Mouse (Mus musculus) embryonic fibroblast, embryonic 13.5 days (primary cell): ENCODE measurements around the gene Gm1043. TPM values are rescaled to one million over a fixed set of nuclear protein-coding genes. Genes with fewer than 3 reads are reported as not detected.

Experiments
- H3K27ac ChIP-seq: 2 replicates; pipeline ENCODE4 v1.5.1; 2012; ENCODE audit warnings: low read length, control low read depth, inconsistent platforms; ENCODE audit not compliant: insufficient read depth
- H3K4me1 ChIP-seq: 2 replicates; pipeline ENCODE4 v1.6.1; 2011; ENCODE audit warnings: low read length; ENCODE audit not compliant: control insufficient read depth, insufficient read depth
- H3K4me3 ChIP-seq: 2 replicates; pipeline ENCODE4 v1.5.1; 2011; ENCODE audit warnings: mild to moderate bottlenecking, control low read depth, low read length; ENCODE audit not compliant: insufficient read depth
- CTCF ChIP-seq: IDR thresholded peaks from 2 replicates; pipeline ENCODE4 v1.5.1; 2011; ENCODE audit warnings: mild to moderate bottlenecking, control low read depth, low read length, moderate library complexity, borderline replicate concordance; ENCODE audit not compliant: insufficient read depth
- POLR2A ChIP-seq: IDR thresholded peaks from 2 replicates; pipeline ENCODE4 v1.6.1; 2011; ENCODE audit warnings: low read depth, mild to moderate bottlenecking, control low read depth, low read length, moderate library complexity
- polyA plus RNA-seq: library from polyadenylated mRNA; stranded (reverse); fragments of >200 nt; gene quantifications from 2 replicates; pipeline ENCODE4 v1.2.4, GENCODE M21; 2011; ENCODE audit warnings: low read depth; ENCODE audit not compliant: missing spikeins, insufficient read length

Gene Gm1043
- polyA plus RNA-seq, 1 experiment = not detected

DNA sequence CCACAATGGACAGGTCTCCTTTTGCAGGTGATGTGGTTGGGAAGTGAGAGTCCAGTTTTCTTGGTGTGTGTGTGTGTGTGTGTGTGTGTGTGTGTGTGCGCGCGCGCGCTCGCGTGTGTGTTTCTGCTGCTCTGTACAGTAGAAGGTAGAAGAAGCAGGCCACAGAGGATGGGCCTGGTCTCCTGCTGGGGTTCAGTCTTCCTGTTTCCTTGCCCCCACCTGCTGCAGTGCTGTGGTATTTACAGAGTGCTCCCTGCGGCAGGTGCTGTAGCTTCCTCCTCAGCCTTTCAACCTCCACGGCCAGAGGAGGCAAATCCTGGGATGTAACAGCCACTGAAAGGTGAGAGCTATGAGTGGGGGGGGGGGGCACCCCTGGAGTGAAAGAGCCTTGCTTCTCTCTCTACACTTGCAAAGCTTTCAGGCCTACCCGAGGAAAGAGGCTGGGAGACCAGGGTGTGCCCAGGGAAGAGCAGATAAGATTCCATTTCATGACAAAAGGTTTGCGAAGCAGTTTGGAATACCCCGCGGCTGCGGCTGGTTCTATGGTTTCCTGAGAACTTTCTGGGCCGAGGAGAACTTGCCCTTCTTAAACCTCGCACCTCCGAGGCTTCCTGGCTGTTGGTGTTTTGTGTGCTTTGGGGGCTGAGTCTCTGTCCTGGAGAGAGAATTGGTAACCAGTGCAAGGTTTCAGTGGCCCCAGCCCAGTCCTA, 37.8 kb upstream of the Gm1043 start:
- no peak for TF ChIP-seq POLR2A
- no peak for TF ChIP-seq CTCF
- no peaks in the 10 kb centered on the region for H3K4me1 ChIP-seq
- H3K4me3 ChIP-seq = no peak overlapping the region
- H3K27ac ChIP-seq = no peak overlapping the region

DNA sequence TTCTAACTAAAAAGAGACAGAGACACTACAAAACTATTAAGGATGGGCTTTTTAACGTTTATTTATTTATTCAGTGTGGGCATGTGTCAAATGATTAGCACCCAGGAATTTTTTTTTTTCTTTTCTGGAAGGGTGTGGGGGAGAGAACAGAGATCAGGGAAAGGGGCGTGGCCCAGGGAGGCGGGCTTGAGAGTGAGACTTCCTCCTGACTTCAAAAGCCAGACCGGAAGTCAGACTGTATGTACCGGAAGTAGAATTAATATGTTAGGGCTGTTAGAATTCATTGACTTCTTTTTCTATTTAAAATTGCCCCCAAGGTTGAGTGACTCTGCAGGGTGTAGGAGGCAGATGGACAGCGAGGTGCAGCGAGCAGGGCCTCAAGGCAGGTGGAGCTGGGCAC, 37.2 kb upstream of the Gm1043 start:
- no peak overlapping the region for H3K4me3 ChIP-seq

DNA sequence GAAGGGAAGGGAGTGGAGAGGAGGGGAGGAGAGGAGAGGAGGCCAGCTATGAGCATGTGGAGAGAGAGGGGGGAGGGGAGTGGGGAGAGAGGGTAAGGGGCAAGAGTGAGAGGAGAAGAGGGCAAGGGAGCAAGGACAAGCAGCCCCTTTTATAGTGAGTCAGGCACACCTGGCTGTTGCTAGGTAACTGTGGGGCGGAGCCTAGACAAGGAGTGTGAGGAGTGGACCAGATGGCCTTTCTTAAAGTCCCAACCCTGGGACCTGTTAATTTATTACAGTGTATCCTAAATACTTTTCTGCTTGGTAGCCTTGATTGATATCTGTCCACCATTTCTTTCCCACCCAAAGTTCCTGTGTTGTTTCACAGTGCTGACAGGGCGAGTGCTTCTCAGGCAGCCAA, 36.1 kb upstream of the Gm1043 start:
- no peaks in the 10 kb centered on the region for H3K4me1 ChIP-seq
- H3K27ac ChIP-seq = no peak overlapping the region
- no peak overlapping the region for H3K4me3 ChIP-seq
- TF ChIP-seq CTCF (no peak), POLR2A (no peak)

More for the DNA sequence above, 37.2 kb upstream of the Gm1043 start:
- Histone ChIP-seq H3K4me1 (no peaks in the 10 kb centered on the region), H3K27ac (no peak overlapping the region)
- no peak for TF ChIP-seq CTCF
- TF ChIP-seq POLR2A = no peak

DNA sequence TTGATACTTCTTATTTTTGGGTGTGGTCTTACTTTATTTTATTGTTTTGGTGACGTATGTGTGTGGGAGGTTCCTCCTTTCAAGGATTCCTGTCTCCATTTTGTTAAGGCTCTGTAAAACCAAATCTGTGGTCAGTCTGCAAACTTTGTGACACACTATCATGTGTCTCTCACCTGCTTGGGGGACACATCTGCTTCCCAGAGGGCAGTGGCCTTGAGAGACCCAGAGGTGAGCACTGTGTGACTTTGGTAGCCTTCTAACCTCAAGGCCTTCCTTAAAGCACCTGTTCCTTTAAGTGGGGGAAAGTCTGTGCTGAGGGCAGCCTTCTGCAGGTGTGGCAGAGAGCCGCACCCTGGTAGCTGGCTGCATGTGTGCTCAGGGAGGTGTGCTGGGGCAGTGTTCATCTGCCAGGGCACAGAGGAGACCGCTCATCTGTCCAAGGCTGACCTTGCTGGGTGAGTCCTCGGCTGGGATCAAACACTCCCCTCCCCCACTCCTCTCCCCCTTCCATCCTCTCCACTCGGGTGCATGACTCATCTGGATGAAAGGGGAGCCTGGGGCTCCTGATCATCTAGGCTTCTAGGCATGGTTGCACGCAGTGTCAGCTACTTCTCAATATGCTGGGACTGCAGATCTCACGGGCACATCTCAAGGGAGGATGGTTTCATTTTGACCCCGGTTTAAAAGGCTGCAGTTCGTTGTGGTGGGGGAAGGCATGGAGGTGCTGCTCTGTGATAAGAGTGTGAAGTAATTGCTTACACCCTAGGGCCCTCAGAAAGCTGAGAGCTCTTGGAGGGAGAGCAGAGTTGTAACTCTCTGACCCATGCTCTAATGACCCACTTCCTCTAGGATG, 34.4 kb upstream of the Gm1043 start:
- no peak overlapping the region for H3K27ac ChIP-seq
- no peaks in the 10 kb centered on the region for H3K4me1 ChIP-seq
- no peak for TF ChIP-seq POLR2A
- TF ChIP-seq CTCF = no peak
- no peak overlapping the region for H3K4me3 ChIP-seq

DNA sequence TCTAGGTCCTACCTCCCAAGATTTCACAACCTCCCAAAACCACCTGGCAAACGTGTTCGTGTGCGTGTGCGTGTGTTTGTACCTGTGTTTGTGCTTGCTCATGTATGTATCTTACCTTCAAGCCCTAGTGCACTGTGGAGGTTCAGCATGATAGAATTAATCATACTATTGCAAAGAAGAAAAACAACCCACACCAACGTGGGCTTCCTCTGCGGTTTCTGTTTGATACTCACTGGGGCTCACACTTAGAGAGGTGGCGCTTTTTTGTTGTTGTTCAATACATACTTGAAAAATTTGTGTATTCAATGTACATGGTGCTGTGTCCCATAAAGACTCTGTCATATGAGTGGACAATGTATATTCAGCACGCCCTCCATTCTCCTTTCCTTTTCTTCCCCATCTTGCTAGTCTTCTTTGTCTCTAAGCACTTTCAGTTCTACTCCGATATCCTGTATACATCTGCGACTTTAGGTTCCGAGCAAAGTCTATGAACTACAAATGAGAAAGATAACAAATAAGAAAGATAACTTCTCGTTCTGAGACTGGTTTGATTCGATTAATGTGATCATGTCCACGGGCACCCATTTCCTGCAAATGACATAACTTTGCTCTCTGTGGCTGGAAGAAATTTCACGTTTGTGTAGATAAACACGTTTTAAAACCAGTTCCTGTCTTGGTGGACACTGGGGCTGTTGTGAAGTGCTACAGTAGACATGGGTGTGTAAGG, 33.6 kb upstream of the Gm1043 start:
- Histone ChIP-seq H3K4me3 (no peak overlapping the region), H3K27ac (no peak overlapping the region), H3K4me1 (no peaks in the 10 kb centered on the region)
- TF ChIP-seq CTCF (no peak), POLR2A (no peak)

DNA sequence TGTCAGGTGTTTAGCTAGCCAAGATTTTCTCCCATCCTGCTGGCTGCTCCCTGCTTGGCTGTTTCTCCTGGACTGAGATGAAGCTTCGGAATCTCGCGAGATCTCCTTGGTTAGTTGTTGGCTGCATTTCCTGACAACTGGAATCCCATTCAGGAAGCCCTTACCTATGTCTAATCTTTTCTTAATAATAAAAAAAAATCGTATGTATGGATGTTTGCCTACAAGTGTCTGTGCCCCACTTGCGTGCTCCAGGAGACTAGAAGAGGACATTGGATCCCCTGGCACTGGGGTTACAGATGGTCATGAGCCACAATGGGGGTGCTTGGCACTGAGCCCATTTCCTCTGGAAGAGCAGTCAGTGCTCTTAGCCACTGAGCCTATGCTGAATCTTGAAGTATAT, 32.3 kb upstream of the Gm1043 start:
- Histone ChIP-seq H3K4me3 (no peak overlapping the region), H3K27ac (no peak overlapping the region), H3K4me1 (no peaks in the 10 kb centered on the region)
- no peak for TF ChIP-seq CTCF
- no peak for TF ChIP-seq POLR2A

DNA sequence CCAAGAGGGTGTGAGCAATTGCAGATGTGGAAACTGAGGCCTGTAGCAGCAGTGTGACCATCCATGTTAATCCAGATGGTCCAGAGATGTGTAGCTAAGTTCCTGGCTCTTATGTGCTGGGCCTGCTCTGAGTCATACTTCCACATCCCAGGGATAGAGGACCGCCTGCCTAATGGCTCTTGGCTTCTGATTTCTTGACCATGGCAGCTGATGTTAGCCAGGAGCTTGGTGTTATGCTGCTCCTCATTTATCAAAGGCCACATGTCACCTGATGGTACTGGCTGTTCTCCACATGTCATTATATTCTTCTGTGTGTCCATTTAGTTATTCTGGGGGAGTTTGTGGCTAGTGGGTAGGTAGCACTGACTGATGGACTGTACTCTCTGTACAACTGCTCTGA, 29.4 kb upstream of the Gm1043 start:
- TF ChIP-seq POLR2A (no peak), CTCF (no peak)

DNA sequence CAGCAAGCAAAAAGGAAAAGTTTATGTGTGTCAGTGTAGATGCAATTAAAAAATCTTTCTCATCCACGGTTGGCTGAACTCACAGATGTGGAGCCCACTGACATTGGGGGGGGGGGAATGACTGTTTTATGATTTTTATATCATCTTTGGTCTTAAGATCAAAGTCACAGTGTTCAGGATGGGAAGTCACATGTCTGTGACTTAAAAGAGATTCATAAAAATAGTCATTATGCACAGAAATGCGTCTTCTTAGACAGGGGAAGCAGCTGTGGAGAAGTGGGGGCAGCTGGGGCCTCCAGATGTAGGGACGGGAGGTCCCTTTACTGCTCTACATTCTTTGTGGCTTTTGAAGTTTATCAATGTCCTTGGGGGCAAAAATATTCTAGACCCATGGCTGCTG, 28.7 kb upstream of the Gm1043 start:
- Histone ChIP-seq H3K4me1 (no peaks in the 10 kb centered on the region), H3K4me3 (no peak overlapping the region), H3K27ac (no peak overlapping the region)
- no peak for TF ChIP-seq CTCF
- TF ChIP-seq POLR2A = no peak

More for the DNA sequence above, 29.4 kb upstream of the Gm1043 start:
- H3K4me3 ChIP-seq = no peak overlapping the region
- no peaks in the 10 kb centered on the region for H3K4me1 ChIP-seq
- no peak overlapping the region for H3K27ac ChIP-seq

DNA sequence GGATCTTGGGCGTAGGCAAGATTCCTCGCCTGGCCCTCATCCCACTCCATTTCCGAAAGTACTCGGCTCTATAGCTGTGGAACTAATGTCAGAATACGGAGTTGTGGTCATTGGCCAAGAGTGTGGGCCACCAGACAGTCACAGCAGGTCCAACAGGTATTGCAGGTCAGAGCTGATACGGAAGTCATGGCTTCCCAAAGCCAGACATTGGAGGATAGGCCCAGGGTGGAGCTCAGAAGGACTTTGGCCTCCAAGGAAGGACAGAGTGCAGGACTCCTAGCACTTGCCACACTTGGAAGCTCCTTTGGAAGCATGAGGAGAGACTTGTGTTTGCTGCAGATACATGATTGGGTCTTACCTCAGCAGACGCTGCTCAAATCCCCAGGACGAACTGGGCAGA, 23.6 kb upstream of the Gm1043 start:
- TF ChIP-seq CTCF = no peak
- no peak for TF ChIP-seq POLR2A
- Histone ChIP-seq H3K4me1 (no peaks in the 10 kb centered on the region), H3K4me3 (no peak overlapping the region), H3K27ac (no peak overlapping the region)
